Mouse (Mus musculus) forebrain, embryonic 12.5 days (tissue): ENCODE results near the gene Perm1. TPM values are rescaled to one million over a fixed set of nuclear protein-coding genes. Genes with fewer than 3 reads are reported as not detected.

ENCODE experiments used
- ATAC-seq: fragments of 200-750 bp; cut with Nextera tagmentation; 2 replicates; pipeline ENCODE4 v1.8.0; 2017; ENCODE audit warnings: moderate TSS enrichment; ENCODE audit not compliant: low FRiP score
- H3K27ac ChIP-seq: fragments of 300-500 bp; sonication (generic); 2 replicates; pipeline ENCODE4 v1.5.1; 2016; ENCODE audit warnings: mild to moderate bottlenecking
- H3K27me3 ChIP-seq: fragments of 300-500 bp; sonication (generic); 2 replicates; pipeline ENCODE4 v1.6.1; 2016; ENCODE audit warnings: mild to moderate bottlenecking
- H3K36me3 ChIP-seq: fragments of 300-500 bp; sonication (generic); replicated peaks from 2 replicates; pipeline ENCODE4 v1.6.1; 2016; ENCODE audit warnings: mild to moderate bottlenecking
- H3K4me1 ChIP-seq: fragments of 300-500 bp; sonication (generic); 2 replicates; pipeline ENCODE4 v1.6.1; 2016
- H3K4me2 ChIP-seq: fragments of 300-500 bp; sonication (generic); 2 replicates; pipeline ENCODE4 v1.6.1; 2016; ENCODE audit warnings: mild to moderate bottlenecking, moderate library complexity
- H3K4me3 ChIP-seq: fragments of 300-500 bp; sonication (generic); replicated peaks from 2 replicates; pipeline ENCODE4 v1.5.1; 2016; ENCODE audit warnings: mild to moderate bottlenecking
- H3K9ac ChIP-seq: fragments of 300-500 bp; sonication (generic); 2 replicates; pipeline ENCODE4 v1.6.1; 2016; ENCODE audit warnings: mild to moderate bottlenecking
- H3K9me3 ChIP-seq: fragments of 300-500 bp; sonication (generic); 2 replicates; pipeline ENCODE4 v1.6.1; 2016
- whole genome bisulfite sequencing: fragments of 180-500 bp; shearing (Covaris S2); methylation state at CpG from one replicate; pipeline ENCODE4 v1.1.7; 2016; 5-methylcytosine and 5-hydroxymethylcytosine counted together
- polyA plus RNA-seq: library from polyadenylated mRNA; unstranded; fragments of >200 nt; fragmentation: Nextera tagmentation; extraction: Ambion mirVana; gene quantifications from 2 replicates; pipeline ENCODE4 v1.2.1, GENCODE M21; 2016

Perm1 gene
- polyA plus RNA-seq, 1 experiment from 2014 or later, result 2.4 TPM

DNA sequence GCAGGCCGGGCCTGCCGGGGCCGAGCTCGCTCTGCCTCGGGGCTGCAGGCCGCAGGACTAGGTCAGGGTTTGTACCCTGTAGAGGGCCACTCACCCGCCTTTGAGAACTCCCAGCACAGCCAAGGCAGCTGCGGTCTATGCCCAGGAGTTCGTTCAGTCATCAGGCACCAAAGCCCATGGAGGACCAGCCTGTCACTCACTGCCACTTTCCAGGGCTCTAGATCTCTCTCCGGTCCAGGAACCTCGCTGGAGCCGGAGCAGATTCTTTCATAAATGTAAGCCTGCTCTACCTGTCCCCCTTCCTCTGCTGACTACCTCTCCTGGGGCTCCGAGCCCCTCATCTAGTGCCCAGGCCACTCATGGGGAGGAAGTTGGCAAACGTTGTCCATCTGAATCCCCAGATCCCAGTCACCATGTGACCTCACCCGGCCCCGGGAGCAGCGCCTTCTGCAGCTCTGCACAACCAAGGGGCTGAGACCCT is 18.4 kb downstream of the Perm1 start:
- WGBS, result 2% methylated on average over 17 of the region's 17 CpGs
- Histone ChIP-seq H3K36me3 (peaks cover 60% of the 10 kb centered on the region), H3K9me3 (no peaks in the 10 kb centered on the region), H3K9ac (peak overlapping the region; percentile 70), H3K4me3 (peak overlapping the region; percentile 53), H3K27me3 (no peaks in the 10 kb centered on the region), H3K4me1 (peaks cover 18% of the 10 kb centered on the region), H3K4me2 (peak overlapping the region; percentile 77), H3K27ac (peak overlapping the region; percentile 91)
- peak; percentile 22 for ATAC-seq

- Histone ChIP-seq H3K9ac (peak within 1 kb of the TSS; percentile 76), H3K4me1 (peaks cover 18% of the 10 kb centered on the region), H3K36me3 (peaks cover 60% of the 10 kb centered on the region), H3K4me2 (peak within 1 kb of the TSS; percentile 77), H3K4me3 (peak within 1 kb of the TSS; percentile 93), H3K27me3 (no peaks in the 10 kb centered on the region), H3K9me3 (no peaks in the 10 kb centered on the region), H3K27ac (peak within 1 kb of the TSS; percentile 92)
- peak; percentile 63 for ATAC-seq
- 1% methylated on average over 45 of the region's 48 CpGs for WGBS
Measured at GRCm38 (mm10) chr4:156234701-156235213, 19.1 kb downstream of the Perm1 start, which contains the start of gene Plekhn1. TSS of gene Plekhn1 (minus strand) at chr4:156234857.

- 2% methylated on average over 15 of the region's 15 CpGs for WGBS
- ATAC-seq, result peak; percentile 50
- peaks cover 60% of the 10 kb centered on the region for H3K36me3 ChIP-seq
Measured at GRCm38 (mm10) chr4:156235360-156235770, 19.7 kb downstream of the Perm1 start.

GRCm38 (mm10) chr4:156235808-156236533 is 20.3 kb downstream of the Perm1 start, which contains the start of gene Noc2l:
TSS of gene Noc2l (plus strand) at chr4:156236010.
- peak within 1 kb of the TSS; percentile 76 for H3K9ac ChIP-seq
- peaks cover 60% of the 10 kb centered on the region for H3K36me3 ChIP-seq
- WGBS, result under 1% methylated on average over 87 of the region's 90 CpGs
- peak within 1 kb of the TSS; percentile 77 for H3K4me2 ChIP-seq
- no peaks in the 10 kb centered on the region for H3K27me3 ChIP-seq
- peaks cover 18% of the 10 kb centered on the region for H3K4me1 ChIP-seq
- peak within 1 kb of the TSS; percentile 93 for H3K4me3 ChIP-seq
- no peaks in the 10 kb centered on the region for H3K9me3 ChIP-seq
- peak; percentile 92 for ATAC-seq
- peak within 1 kb of the TSS; percentile 92 for H3K27ac ChIP-seq

More at GRCm38 (mm10) chr4:156235360-156235770, 19.7 kb downstream of the Perm1 start:
- Histone ChIP-seq H3K4me1 (peaks cover 18% of the 10 kb centered on the region), H3K9me3 (no peaks in the 10 kb centered on the region), H3K27me3 (no peaks in the 10 kb centered on the region), H3K27ac (peak overlapping the region; percentile 92), H3K4me2 (peak overlapping the region; percentile 77), H3K9ac (peak overlapping the region; percentile 76; the same call in 1 of the 2 replicates), H3K4me3 (peak overlapping the region; percentile 93)

DNA sequence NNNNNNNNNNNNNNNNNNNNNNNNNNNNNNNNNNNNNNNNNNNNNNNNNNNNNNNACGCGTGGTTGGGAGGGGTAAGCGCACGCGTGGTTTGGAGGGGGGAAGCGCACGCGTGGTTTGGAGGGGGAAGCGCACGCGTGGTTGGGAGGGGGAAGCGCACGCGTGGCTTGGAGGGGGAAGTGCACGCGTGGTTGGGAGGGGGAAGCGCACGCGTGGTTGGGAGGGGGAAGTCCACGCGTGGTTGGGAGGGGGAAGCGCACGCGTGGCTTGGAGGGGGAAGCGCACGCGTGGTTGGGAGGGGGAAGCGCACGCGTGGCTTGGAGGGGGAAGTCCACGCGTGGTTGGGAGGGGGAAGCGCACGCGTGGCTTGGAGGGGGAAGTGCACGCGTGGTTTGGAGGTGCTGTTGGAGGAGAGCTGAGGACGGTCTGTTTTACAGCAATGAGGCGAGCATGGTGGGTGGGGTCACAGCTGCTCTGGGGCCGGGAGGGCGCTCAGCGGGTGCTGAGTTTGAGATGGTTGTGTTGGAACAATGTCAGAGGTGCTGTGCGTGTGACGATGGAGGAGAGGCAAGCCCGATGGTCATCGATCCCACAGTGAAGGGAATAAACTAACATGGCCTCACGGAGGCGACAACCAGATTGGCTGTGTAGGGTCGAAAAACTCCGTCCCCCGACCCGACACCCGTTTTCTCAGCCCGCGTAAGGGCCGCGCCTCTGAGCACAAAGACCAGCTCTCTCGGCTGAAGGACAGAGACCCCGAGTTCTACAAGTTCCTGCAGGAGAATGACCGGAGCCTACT is 21.2 kb downstream of the Perm1 start:
- Histone ChIP-seq H3K4me1 (peaks cover 18% of the 10 kb centered on the region), H3K4me3 (peak overlapping the region; percentile 93), H3K9me3 (no peaks in the 10 kb centered on the region), H3K36me3 (peaks cover 60% of the 10 kb centered on the region), H3K27me3 (no peaks in the 10 kb centered on the region), H3K9ac (peak overlapping the region; percentile 76), H3K4me2 (peak overlapping the region; percentile 77), H3K27ac (0 out of 2 replicates have a peak overlapping the region, but pooled peaks have one; percentile 46)
- no peak for ATAC-seq
- 21% methylated on average over 58 of the region's 60 CpGs for WGBS

- H3K9ac ChIP-seq, result no peak overlapping the region
- H3K27me3 ChIP-seq, result peaks cover 32% of the 10 kb centered on the region
- H3K4me2 ChIP-seq, result no peak overlapping the region
- WGBS, result 76% methylated on average over 11 of the region's 11 CpGs
- H3K9me3 ChIP-seq, result no peaks in the 10 kb centered on the region
- peaks cover 10% of the 10 kb centered on the region for H3K4me1 ChIP-seq
- H3K36me3 ChIP-seq, result peaks cover 49% of the 10 kb centered on the region
- no peak overlapping the region for H3K4me3 ChIP-seq
- no peak for ATAC-seq
- no peak overlapping the region for H3K27ac ChIP-seq
Measured at GRCm38 (mm10) chr4:156249567-156249966, 33.9 kb downstream of the Perm1 start.

GRCm38 (mm10) chr4:156251081-156251480 is 35.4 kb downstream of the Perm1 start:
- Histone ChIP-seq H3K27me3 (peaks cover 45% of the 10 kb centered on the region), H3K4me1 (peaks cover 20% of the 10 kb centered on the region), H3K9me3 (no peaks in the 10 kb centered on the region), H3K36me3 (peaks cover 34% of the 10 kb centered on the region), H3K27ac (no peak overlapping the region), H3K9ac (no peak overlapping the region), H3K4me2 (no peak overlapping the region), H3K4me3 (no peak overlapping the region)
- no peak for ATAC-seq
- WGBS, result 76% methylated on average over 8 of the region's 8 CpGs

- Histone ChIP-seq H3K36me3 (peaks cover 25% of the 10 kb centered on the region), H3K27ac (no peak overlapping the region), H3K9ac (0 out of 2 replicates have a peak overlapping the region, but pooled peaks have one; percentile 25), H3K4me2 (no peak overlapping the region), H3K27me3 (peaks cover 45% of the 10 kb centered on the region), H3K4me1 (peaks cover 20% of the 10 kb centered on the region), H3K9me3 (no peaks in the 10 kb centered on the region), H3K4me3 (no peak overlapping the region)
- WGBS, result 33% methylated on average over 7 of the region's 7 CpGs
- no peak for ATAC-seq
Measured at GRCm38 (mm10) chr4:156252140-156252539, 36.5 kb downstream of the Perm1 start.

- Histone ChIP-seq H3K4me3 (no peak overlapping the region), H3K27me3 (peaks cover 45% of the 10 kb centered on the region), H3K4me1 (peaks cover 20% of the 10 kb centered on the region), H3K9ac (no peak overlapping the region), H3K27ac (no peak overlapping the region), H3K4me2 (no peak overlapping the region), H3K9me3 (no peaks in the 10 kb centered on the region), H3K36me3 (peaks cover 20% of the 10 kb centered on the region)
- 38% methylated on average over 3 of the region's 3 CpGs for WGBS
- no peak for ATAC-seq
Measured at GRCm38 (mm10) chr4:156252619-156253018, 37.0 kb downstream of the Perm1 start.

- ATAC-seq, result 0 out of 2 replicates have a peak, but pooled peaks have one; percentile 19
- H3K9ac ChIP-seq, result no peak overlapping the region
- WGBS, result 45% methylated on average over 7 of the region's 7 CpGs
Measured at GRCm38 (mm10) chr4:156253043-156253442, 37.4 kb downstream of the Perm1 start.

DNA sequence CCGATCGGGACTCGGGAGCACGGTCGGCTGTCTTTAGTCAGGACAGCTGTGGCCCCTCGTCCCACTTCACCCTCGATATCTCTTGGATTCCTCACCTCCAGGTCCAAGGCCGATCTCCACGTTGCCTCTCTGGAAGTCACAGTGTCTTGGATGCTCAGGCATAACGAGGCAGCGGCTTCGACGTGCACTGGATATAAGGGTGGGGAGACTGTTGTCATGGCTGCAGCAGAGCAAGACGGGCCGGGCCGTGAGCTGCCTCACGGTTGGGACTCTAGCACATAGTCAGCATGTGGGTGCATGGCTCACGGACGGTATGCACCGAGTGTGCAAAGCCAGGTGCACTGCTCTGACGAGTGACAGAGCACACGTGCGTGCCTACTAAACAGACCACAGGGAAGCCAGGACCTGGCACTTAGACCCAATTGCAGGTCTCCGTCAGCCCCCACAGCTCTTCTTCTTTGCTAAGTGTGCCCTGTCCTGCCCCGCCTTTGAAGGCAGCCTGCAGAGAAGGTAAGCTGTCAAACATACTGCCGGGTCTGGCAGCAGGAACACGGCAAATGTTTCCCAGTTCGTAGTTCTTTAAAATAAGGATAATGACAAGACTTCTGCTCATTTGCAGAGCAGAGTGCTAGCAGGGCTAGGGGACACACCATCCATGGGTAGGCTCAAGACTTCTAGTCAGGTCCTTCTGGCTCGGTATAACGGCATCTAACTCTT is 38.9 kb downstream of the Perm1 start:
- Histone ChIP-seq H3K36me3 (peaks cover 2% of the 10 kb centered on the region), H3K4me3 (peak overlapping the region; percentile 21), H3K27ac (no peak overlapping the region), H3K9ac (0 out of 2 replicates have a peak overlapping the region, but pooled peaks have one; percentile 13), H3K4me1 (peaks cover 20% of the 10 kb centered on the region), H3K27me3 (peaks cover 45% of the 10 kb centered on the region), H3K9me3 (no peaks in the 10 kb centered on the region), H3K4me2 (peak overlapping the region; percentile 42)
- ATAC-seq, result peak; percentile 78
- 2% methylated on average over 30 of the region's 30 CpGs for WGBS

More at GRCm38 (mm10) chr4:156253043-156253442, 37.4 kb downstream of the Perm1 start:
- Histone ChIP-seq H3K36me3 (peaks cover 16% of the 10 kb centered on the region), H3K4me2 (no peak overlapping the region), H3K27me3 (peaks cover 45% of the 10 kb centered on the region), H3K4me3 (no peak overlapping the region), H3K9me3 (no peaks in the 10 kb centered on the region), H3K4me1 (peaks cover 20% of the 10 kb centered on the region), H3K27ac (no peak overlapping the region)
